Comparison of ENCODE assay signal across 8 mouse cellular contexts in genomic region chr14:119831165-119832011, GRCm38 (mm10).
A peak's percentile ranks its signal among the peaks of the same experiment; 100 is the strongest.
DNase-seq lines count a peak whose midpoint lies in the region; ATAC-seq lines count a peak whose summit lies in the region.

No protein-coding gene starts in this region.

- no peak overlapping the region for H3K9ac ChIP-seq in kidney, embryonic 14.5 days (ENCODE audit: low read depth, low read length)
- no peak overlapping the region for H3K9ac ChIP-seq in embryonic facial prominence, embryonic 15.5 days
- H3K9ac ChIP-seq in hindbrain, embryonic 13.5 days, result peak overlapping the region; percentile 21; the same call in 1 of the 2 replicates
- no peak overlapping the region; the same call in 1 of the 2 replicates for H3K9ac ChIP-seq in midbrain, embryonic 16.5 days (ENCODE audit: low read depth, low read length)

- peak; percentile 84 for ATAC-seq in kidney, embryonic 14.5 days (ENCODE audit: low FRiP score, low TSS enrichment)
- peak; percentile 67 for ATAC-seq in embryonic facial prominence, embryonic 15.5 days (ENCODE audit: insufficient number of reproducible peaks, low FRiP score, low TSS enrichment, low read depth)
- ATAC-seq in hindbrain, embryonic 13.5 days (ENCODE audit: low FRiP score), result peak; percentile 88
- ATAC-seq in midbrain, embryonic 16.5 days, result peak; percentile 82
- ATAC-seq in monocyte, adult 5-6 weeks (replicated peaks; ENCODE audit: insufficient number of reproducible peaks, low FRiP score, low TSS enrichment, poor library complexity, severe bottlenecking), result no peak

- no peaks in the 10 kb centered on the region for H3K9me3 ChIP-seq in kidney, embryonic 14.5 days (ENCODE audit: control insufficient read depth, low read length)
- H3K9me3 ChIP-seq in embryonic facial prominence, embryonic 15.5 days (replicated peaks), result no peaks in the 10 kb centered on the region
- no peaks in the 10 kb centered on the region for H3K9me3 ChIP-seq in hindbrain, embryonic 13.5 days
- H3K9me3 ChIP-seq in midbrain, embryonic 16.5 days (replicated peaks; ENCODE audit: control insufficient read depth, low read length, poor library complexity, severe bottlenecking), result no peaks in the 10 kb centered on the region

- no peak for DNase-seq in kidney, adult 9 months
- DNase-seq in thymus, postnatal 14 days, result no peak
- DNase-seq in urinary bladder, adult 2 months (ENCODE audit: low spot score), result no peak

- H3K36me3 ChIP-seq in kidney, embryonic 14.5 days (ENCODE audit: control insufficient read depth, insufficient read depth, low read length), result no peaks in the 10 kb centered on the region
- H3K36me3 ChIP-seq in embryonic facial prominence, embryonic 15.5 days, result no peaks in the 10 kb centered on the region
- H3K36me3 ChIP-seq in hindbrain, embryonic 13.5 days, result no peaks in the 10 kb centered on the region
- no peaks in the 10 kb centered on the region for H3K36me3 ChIP-seq in midbrain, embryonic 16.5 days (ENCODE audit: control insufficient read depth, insufficient read depth, low read length)

- no peak overlapping the region for H3K27ac ChIP-seq in kidney, embryonic 14.5 days (ENCODE audit: low read depth, low read length)
- no peak overlapping the region for H3K27ac ChIP-seq in embryonic facial prominence, embryonic 15.5 days (replicated peaks)
- peak overlapping the region; percentile 78 for H3K27ac ChIP-seq in hindbrain, embryonic 13.5 days
- peak overlapping the region; percentile 40 for H3K27ac ChIP-seq in midbrain, embryonic 16.5 days (ENCODE audit: low read length)

- no peaks in the 10 kb centered on the region for H3K27me3 ChIP-seq in kidney, embryonic 14.5 days (ENCODE audit: control insufficient read depth, insufficient read depth, low read length)
- H3K27me3 ChIP-seq in embryonic facial prominence, embryonic 15.5 days, result no peaks in the 10 kb centered on the region
- no peaks in the 10 kb centered on the region for H3K27me3 ChIP-seq in hindbrain, embryonic 13.5 days
- H3K27me3 ChIP-seq in midbrain, embryonic 16.5 days (ENCODE audit: control insufficient read depth, insufficient read depth, low read depth, low read length), result no peaks in the 10 kb centered on the region

- H3K4me1 ChIP-seq in kidney, embryonic 14.5 days (ENCODE audit: control insufficient read depth, insufficient read depth, low read length), result 0 out of 2 replicates have a peak, but pooled peaks cover 9% of the 10 kb centered on the region
- H3K4me1 ChIP-seq in embryonic facial prominence, embryonic 15.5 days, result 0 out of 2 replicates have a peak, but pooled peaks cover 4% of the 10 kb centered on the region
- peaks cover 34% of the 10 kb centered on the region for H3K4me1 ChIP-seq in hindbrain, embryonic 13.5 days (replicated peaks)
- peaks cover 31% of the 10 kb centered on the region for H3K4me1 ChIP-seq in midbrain, embryonic 16.5 days (ENCODE audit: control insufficient read depth, insufficient read depth, low read length)

- H3K4me3 ChIP-seq in kidney, embryonic 14.5 days (ENCODE audit: low read length), result no peak overlapping the region
- H3K4me3 ChIP-seq in embryonic facial prominence, embryonic 15.5 days (replicated peaks), result no peak overlapping the region
- H3K4me3 ChIP-seq in hindbrain, embryonic 13.5 days, result no peak overlapping the region; the same call in 1 of the 2 replicates
- H3K4me3 ChIP-seq in midbrain, embryonic 16.5 days (ENCODE audit: low read depth, low read length), result no peak overlapping the region

- 42% methylated on average over 19 of the region's 19 CpGs for WGBS in kidney, embryonic 14.5 days
- 35% methylated on average over 19 of the region's 19 CpGs for WGBS in embryonic facial prominence, embryonic 15.5 days
- WGBS in hindbrain, embryonic 13.5 days, result 32% methylated on average over 19 of the region's 19 CpGs
- WGBS in midbrain, embryonic 16.5 days, result 31% methylated on average over 19 of the region's 19 CpGs

- peak overlapping the region; percentile 19; the same call in 1 of the 2 replicates for H3K4me2 ChIP-seq in kidney, embryonic 14.5 days (replicated peaks; ENCODE audit: low read depth, low read length)
- H3K4me2 ChIP-seq in embryonic facial prominence, embryonic 15.5 days (replicated peaks), result peak overlapping the region; percentile 13; the same call in 1 of the 2 replicates
- H3K4me2 ChIP-seq in hindbrain, embryonic 13.5 days, result peak overlapping the region; percentile 38
- peak overlapping the region; percentile 40 for H3K4me2 ChIP-seq in midbrain, embryonic 16.5 days (ENCODE audit: low read length)

Comparison
In these comparisons a context has a peak if more than half of its experiments do, and no peak if none do; other contexts are left out.
1. H3K27ac ChIP-seq: peak in hindbrain, embryonic 13.5 days (single experiment) and midbrain, embryonic 16.5 days (single experiment); none in kidney, embryonic 14.5 days (single experiment) and embryonic facial prominence, embryonic 15.5 days (single experiment).
2. Peak in every context shown above with its lines, with median percentiles within 50 percentile points of each other: H3K4me2 ChIP-seq.